Mouse (Mus musculus) E14TG2a.4 (cell line): ENCODE results near the gene Plekhd1.

ENCODE experiments used
- H3K27me3 ChIP-seq: 2 replicates; pipeline ENCODE4 v1.6.1; 2014; ENCODE audit warnings: low read length, control low read depth; ENCODE audit not compliant: insufficient read depth
- H3K36me3 ChIP-seq: 2 replicates; pipeline ENCODE4 v1.6.1; 2014; ENCODE audit warnings: low read length, control low read depth; ENCODE audit not compliant: insufficient read depth
- H3K4me1 ChIP-seq: replicated peaks from 2 replicates; pipeline ENCODE4 v1.6.1; 2014; ENCODE audit warnings: low read depth, low read length, control low read depth
- H3K4me3 ChIP-seq: replicated peaks from 2 replicates; pipeline ENCODE4 v1.5.1; 2014; ENCODE audit warnings: mild to moderate bottlenecking, low read length
- H3K9me3 ChIP-seq: 2 replicates; pipeline ENCODE4 v1.6.1; 2014; ENCODE audit warnings: low read length, control low read depth
- CTCF ChIP-seq: conservative IDR thresholded peaks from 2 replicates; pipeline ENCODE4 v1.5.1; 2014; ENCODE audit warnings: low read length
- NANOG ChIP-seq: IDR thresholded peaks from 2 replicates; pipeline ENCODE4 v1.6.1; 2014; ENCODE audit warnings: borderline replicate concordance, low read length, mixed read lengths
- POU5F1 ChIP-seq: IDR thresholded peaks from 2 replicates; pipeline ENCODE4 v1.6.1; 2014; ENCODE audit warnings: low read length, borderline replicate concordance

Plekhd1 gene

DNA sequence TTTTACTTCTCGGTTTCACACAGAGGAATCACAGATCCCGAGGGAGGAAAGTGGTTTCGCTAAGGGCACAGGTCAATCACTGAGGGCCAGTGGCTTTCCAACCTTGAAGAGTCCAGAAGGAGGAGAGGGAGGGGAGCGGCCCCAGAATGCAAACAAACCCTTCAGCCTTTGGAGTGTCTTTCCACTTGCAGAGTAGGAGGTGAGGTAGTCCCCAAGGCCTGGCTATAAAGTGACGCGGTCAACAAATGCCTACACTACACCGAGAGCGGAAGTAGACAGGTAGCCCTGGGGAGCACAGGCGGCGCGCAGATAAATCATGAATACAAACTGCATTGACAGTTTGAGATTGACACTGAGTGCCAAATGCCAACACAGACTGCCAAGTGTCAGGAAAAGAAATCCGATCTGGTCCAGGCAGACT, 710 bp upstream of the Plekhd1 start:
- H3K4me3 ChIP-seq: peak overlapping the region; percentile 82
- peaks cover 55% of the 10 kb centered on the region for H3K4me1 ChIP-seq
- H3K27me3 ChIP-seq: peaks cover 65% of the 10 kb centered on the region
- no peaks in the 10 kb centered on the region for H3K36me3 ChIP-seq
- TF ChIP-seq POU5F1: no peak
- no peak for TF ChIP-seq NANOG
- TF ChIP-seq CTCF: no peak
- H3K9me3 ChIP-seq: no peaks in the 10 kb centered on the region

DNA sequence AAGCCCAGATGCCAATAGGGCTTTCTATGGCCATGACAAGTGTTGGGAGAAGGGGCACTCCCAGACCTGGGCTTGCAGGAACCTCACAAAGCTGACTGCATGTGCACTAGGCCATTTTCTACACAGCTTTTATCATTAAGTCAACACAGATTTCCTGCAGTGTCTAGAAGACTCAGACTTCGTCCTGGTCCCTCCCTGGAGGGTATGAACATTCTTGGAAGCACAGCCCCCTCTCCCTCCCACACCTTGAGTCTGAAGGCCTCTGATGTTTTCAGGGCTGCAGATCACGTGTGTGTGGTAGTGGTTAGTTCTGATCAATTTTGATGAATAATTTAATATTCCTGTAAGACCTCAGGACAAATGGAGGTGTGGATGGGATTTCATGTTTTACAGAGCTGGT, 1.3 kb downstream of the Plekhd1 start:
- Histone ChIP-seq H3K36me3 (no peaks in the 10 kb centered on the region), H3K4me1 (peaks cover 49% of the 10 kb centered on the region), H3K27me3 (peaks cover 77% of the 10 kb centered on the region), H3K4me3 (no peak overlapping the region), H3K9me3 (no peaks in the 10 kb centered on the region)
- TF ChIP-seq CTCF: no peak
- no peak for TF ChIP-seq NANOG
- TF ChIP-seq POU5F1: no peak

DNA sequence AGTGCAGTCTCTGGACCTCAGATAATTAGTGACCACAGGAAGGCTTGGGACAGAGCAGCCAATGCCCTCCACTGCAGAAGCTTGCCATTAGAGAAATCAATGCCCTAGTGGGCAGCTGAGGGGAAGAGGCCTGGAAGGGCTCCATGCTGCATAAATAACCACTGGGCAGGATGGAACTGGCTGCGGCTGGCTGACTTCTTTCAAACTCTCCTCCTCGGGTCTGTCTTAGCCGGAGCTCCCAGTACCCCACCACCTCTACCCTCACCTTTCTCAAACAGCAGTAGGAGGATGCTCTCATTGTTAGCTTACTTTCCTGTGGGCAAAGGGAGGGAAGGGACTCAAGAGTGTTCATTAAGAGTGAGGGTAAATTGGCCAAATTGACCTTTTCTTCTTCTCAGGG, 2.6 kb downstream of the Plekhd1 start:
- H3K27me3 ChIP-seq: peaks cover 79% of the 10 kb centered on the region
- no peak overlapping the region for H3K4me3 ChIP-seq
- no peaks in the 10 kb centered on the region for H3K36me3 ChIP-seq
- TF ChIP-seq CTCF: no peak
- no peak for TF ChIP-seq POU5F1
- no peak for TF ChIP-seq NANOG
- H3K9me3 ChIP-seq: no peaks in the 10 kb centered on the region
- peaks cover 40% of the 10 kb centered on the region for H3K4me1 ChIP-seq

DNA sequence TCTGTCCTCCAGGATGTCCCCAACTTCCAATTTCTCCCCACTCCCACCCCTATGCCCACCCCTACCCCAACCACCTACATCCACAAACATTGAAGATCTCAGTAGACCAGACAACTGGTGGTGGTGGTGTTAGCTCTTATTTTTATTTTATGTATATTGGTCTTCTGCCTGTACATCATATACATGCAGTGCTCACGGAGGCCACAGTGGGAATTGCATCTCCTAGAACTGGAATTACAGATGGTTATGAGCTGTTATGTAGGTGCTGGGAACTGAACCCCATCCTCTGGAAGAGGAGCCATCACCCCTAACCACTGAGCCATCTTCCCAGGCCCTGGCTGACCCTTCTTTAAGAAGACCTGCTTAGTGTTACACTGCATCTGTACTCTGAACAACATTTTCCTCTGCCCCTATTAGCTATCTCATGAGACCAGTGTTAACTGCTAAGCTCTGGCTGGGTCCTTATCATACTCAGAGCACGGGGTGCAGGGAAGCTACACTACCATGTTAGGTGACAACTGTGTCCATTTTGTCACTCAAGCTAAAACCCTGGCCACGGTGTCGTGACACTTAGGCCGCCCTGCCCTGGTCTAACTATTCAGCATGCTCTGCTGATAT, 6.2 kb downstream of the Plekhd1 start:
- Histone ChIP-seq H3K27me3 (peaks cover 52% of the 10 kb centered on the region), H3K4me1 (peaks cover 16% of the 10 kb centered on the region), H3K4me3 (no peak overlapping the region), H3K9me3 (no peaks in the 10 kb centered on the region), H3K36me3 (no peaks in the 10 kb centered on the region)
- no peak for TF ChIP-seq POU5F1
- TF ChIP-seq NANOG: no peak
- no peak for TF ChIP-seq CTCF

DNA sequence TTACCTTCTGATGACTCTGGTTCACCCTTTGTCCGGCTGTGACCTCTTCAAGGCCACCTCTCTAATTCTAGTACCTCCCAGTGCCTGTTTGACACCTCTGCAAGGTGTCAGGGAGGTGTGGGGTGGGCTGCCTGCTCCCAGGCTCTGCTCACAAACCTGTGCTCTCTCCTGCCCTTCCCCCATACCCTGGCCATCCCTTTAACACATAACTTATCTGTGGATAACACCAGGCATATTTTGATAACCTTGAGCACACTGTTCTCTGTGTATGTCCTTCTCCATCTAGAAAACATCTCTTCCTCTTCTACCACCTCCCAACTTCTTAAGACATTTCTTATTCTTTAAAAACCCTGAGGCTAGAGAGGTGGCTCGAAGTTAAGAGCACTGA, 6.7 kb downstream of the Plekhd1 start:
- peaks cover 15% of the 10 kb centered on the region for H3K4me1 ChIP-seq
- H3K4me3 ChIP-seq: no peak overlapping the region
- H3K27me3 ChIP-seq: peaks cover 51% of the 10 kb centered on the region
- no peaks in the 10 kb centered on the region for H3K36me3 ChIP-seq
- no peaks in the 10 kb centered on the region for H3K9me3 ChIP-seq
- TF ChIP-seq NANOG (no peak), POU5F1 (no peak), CTCF (no peak)

DNA sequence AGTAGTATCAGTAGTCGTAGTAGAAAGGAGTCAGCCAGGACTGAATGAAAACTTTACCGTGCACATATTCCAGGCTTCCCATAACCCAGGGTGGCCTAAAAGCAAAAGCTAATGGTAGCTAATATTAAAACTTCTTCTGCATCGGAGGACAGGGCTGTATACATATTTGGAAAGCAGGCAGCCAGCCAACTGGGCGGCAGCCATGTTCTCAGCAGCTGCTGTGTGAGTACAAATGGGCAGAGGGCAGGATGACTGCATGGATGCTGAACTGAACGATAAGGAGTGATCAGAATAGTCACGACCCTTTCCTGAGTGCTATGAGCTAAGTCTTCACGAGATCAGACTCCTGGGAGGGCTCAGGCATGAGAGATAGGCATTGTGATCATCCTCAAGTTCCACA, 8.9 kb downstream of the Plekhd1 start:
- H3K4me3 ChIP-seq: no peak overlapping the region
- H3K27me3 ChIP-seq: peaks cover 45% of the 10 kb centered on the region
- H3K4me1 ChIP-seq: peaks cover 7% of the 10 kb centered on the region
- H3K9me3 ChIP-seq: no peaks in the 10 kb centered on the region
- TF ChIP-seq POU5F1 (no peak), NANOG (no peak), CTCF (no peak)
- no peaks in the 10 kb centered on the region for H3K36me3 ChIP-seq

DNA sequence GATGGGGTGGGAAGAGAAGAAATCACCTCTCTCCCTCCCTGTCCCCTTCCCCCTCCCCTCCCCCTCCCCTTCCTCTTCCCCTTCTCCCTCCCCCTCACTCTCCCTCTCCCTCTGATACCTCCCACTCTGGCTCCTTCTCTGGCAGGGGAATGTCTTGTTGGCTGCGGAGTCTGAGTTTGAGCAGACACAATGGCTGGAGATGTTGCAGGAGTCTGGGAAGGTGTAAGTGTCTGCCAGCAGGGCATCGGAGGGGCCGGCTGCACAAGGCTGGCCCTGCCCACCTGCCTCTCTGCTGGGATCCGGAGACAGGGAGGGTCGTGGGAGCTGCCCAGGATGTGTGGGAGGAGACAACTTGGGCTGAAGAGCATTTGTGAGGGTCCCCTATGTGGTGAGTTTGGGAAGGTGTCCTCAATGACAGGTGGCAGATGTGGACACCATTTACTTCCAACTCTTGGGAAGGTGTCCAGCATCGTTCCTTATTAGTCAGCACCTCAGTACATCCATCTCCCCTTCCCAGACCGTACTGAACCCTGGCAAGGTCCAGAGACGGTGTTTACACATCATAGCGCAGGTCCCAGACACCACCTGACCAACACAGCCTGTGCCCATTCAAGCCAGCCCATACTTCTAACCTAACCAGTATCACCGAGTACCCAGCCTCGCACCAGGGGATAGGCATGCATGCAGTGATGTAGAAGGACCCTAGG, 14.0 kb downstream of the Plekhd1 start:
- peaks cover 8% of the 10 kb centered on the region for H3K4me1 ChIP-seq
- TF ChIP-seq NANOG (no peak), CTCF (no peak), POU5F1 (no peak)
- no peaks in the 10 kb centered on the region for H3K36me3 ChIP-seq
- H3K9me3 ChIP-seq: no peaks in the 10 kb centered on the region
- peaks cover 61% of the 10 kb centered on the region for H3K27me3 ChIP-seq
- H3K4me3 ChIP-seq: no peak overlapping the region

DNA sequence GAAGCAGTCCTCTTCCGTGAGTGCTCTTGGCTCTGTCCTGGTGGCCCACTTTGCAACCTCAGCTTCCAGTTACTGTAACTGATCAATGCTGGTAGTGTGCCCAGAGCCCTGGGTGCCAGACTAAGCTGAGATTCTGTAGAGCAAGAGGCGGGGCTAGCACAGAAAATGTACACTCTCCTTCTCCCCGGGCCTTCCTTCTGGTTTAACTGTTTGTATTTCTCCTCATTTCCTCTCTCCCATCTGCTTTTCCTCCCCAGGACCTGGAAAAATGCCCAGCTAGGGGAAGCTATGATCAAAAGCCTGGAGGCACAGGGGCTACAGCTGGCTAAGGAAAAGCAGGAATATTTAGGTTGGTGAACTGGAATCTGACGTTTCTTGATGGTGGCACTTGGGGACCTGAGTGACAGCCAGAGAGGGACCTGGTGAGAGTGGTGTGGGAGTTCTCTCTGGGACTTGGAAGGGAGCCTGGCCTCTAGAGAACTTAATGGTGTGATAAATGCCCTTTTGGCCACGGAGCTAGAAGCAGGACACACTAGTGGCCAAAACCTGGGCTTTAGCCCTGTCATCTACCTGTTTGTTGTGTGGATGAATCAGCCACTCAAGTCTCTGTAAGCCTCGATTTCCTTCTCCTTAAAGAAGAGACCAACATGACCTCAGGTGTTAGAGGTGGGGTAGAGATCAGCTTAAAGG, 14.7 kb downstream of the Plekhd1 start:
- Histone ChIP-seq H3K9me3 (no peaks in the 10 kb centered on the region), H3K36me3 (no peaks in the 10 kb centered on the region), H3K27me3 (peaks cover 56% of the 10 kb centered on the region), H3K4me3 (no peak overlapping the region), H3K4me1 (peaks cover 8% of the 10 kb centered on the region)
- TF ChIP-seq POU5F1: no peak
